Mouse (Mus musculus) megakaryocyte, embryonic 14.5 days (primary cell): ENCODE data around the gene B3galt5.
"Not testable (repeated sequence)": the region's sequence is repeated elsewhere in the genome, so short reads cannot be mapped to it uniquely, and the experiment has no call there.

Experiments
- FLI1 ChIP-seq: IDR thresholded peaks from 2 replicates; pipeline ENCODE4 v1.6.1; 2012; ENCODE audit warnings: low read length, inconsistent platforms, mixed read lengths
- GATA1 ChIP-seq: IDR thresholded peaks from 3 replicates; pipeline ENCODE4 v1.6.1; 2012; ENCODE audit warnings: mixed read lengths, low read length, inconsistent platforms, borderline replicate concordance

DNA sequence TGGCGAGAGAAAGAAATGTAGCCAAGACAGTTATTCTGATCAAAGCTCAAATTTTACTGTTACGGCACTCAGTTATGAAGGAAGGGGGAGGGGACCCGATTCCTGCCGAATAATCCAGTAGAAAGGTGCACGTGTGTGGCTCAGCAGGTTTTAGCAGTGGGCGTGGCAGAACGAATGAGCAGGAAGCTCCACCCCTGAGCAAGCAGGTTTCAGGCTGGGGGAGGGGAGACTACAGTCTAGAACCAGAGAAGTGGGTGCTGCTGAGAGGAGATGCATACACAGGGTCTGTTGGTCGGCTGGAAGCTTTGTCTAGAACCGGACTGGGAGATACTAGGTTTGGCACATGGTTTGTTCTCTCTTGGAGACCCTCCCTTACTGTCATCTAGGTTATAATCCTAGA, 91.7 kb downstream of the B3galt5 start:
- TF ChIP-seq GATA1, FLI1: not testable (repeated sequence)
